Mouse (Mus musculus) liver, postnatal 0 days (tissue): ENCODE measurements at regions not wholly inside any gene's neighbourhood (a gene's known extent, or its start where the extent isn't known, plus 50 kb on each side); places are given as distances from the start of the nearest gene placed in this dataset.

Source experiments
- CTCF ChIP-seq: sonication (generic); IDR thresholded peaks from 2 replicates; pipeline ENCODE4 v1.5.1; 2016; ENCODE audit warnings: antibody characterized with exemption, low read depth
- EP300 ChIP-seq: IDR thresholded peaks from 2 replicates; pipeline ENCODE4 v1.6.1; 2016; ENCODE audit warnings: antibody characterized with exemption, low read depth, mild to moderate bottlenecking

- TF ChIP-seq EP300: no peak
- no peak for TF ChIP-seq CTCF
Observed at GRCm38 (mm10) chr16:9267204-9267603, 437.3 kb downstream of the 1810013L24Rik start.
